In the genomic region with DNA sequence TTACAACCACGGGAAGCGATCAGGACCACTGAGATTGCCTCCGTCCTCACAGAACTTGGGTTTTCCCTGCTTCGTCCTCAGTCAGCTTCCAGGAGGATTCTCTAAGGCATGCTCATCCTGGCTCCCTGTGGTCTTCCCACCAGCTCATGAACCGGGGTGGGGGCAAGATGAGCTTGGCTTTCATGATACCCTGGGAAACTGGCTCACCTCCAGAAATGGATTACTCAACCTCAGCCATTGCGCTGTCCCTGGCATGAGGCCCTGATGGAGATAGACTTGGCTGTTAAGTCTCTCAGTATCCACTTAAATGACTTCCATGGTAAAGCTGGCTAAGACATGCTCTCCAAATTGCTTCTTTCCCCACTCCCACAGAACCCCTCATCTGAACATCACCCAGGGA, we compare ENCODE assay signal across 19 mouse cellular contexts.
DNase-seq lines count a peak whose midpoint lies in the region; ATAC-seq and TF ChIP-seq lines count a peak whose summit lies in the region.
"Had no signal": no experiment of that assay in that cellular context is flagged by ENCODE, and none has a peak within 500 bp of the region (broad histone marks: within the 10 kb centered on the region; RNA-seq: fewer than 3 reads in every experiment).

No protein-coding gene starts in this region.

- no peak for TF ChIP-seq EP300 in liver, postnatal 0 days (IDR thresholded peaks at IDR 0.05; ENCODE audit: low read depth)

- no peak for TF ChIP-seq CTCF in liver, postnatal 0 days (IDR thresholded peaks at IDR 0.05; ENCODE audit: low read depth)

- H3K27ac ChIP-seq in liver, postnatal 0 days (ENCODE audit: low read depth): no peak overlapping the region
- H3K27ac ChIP-seq in liver, embryonic 12.5 days: no peak overlapping the region
- H3K27ac ChIP-seq: embryonic facial prominence, embryonic 15.5 days; heart, embryonic 15.5 days; limb, embryonic 15.5 days had no signal

- no peak overlapping the region for H3K4me3 ChIP-seq in liver, postnatal 0 days (ENCODE audit: low read depth, low read length)
- no peak overlapping the region for H3K4me3 ChIP-seq in liver, embryonic 12.5 days
- H3K4me3 ChIP-seq: embryonic facial prominence, embryonic 15.5 days; heart, embryonic 15.5 days; limb, embryonic 15.5 days had no signal

- WGBS in liver, postnatal 0 days (ENCODE audit: insufficient replicate concordance): 75% methylated on average over 6 of the region's 6 CpGs
- WGBS in liver, embryonic 12.5 days (ENCODE audit: insufficient replicate concordance): 72% methylated on average over 6 of the region's 6 CpGs

- H3K27me3 ChIP-seq in liver, postnatal 0 days (ENCODE audit: insufficient read depth, low read length): no peaks in the 10 kb centered on the region
- H3K27me3 ChIP-seq in liver, embryonic 12.5 days (replicated peaks): no peaks in the 10 kb centered on the region
- H3K27me3 ChIP-seq: embryonic facial prominence, embryonic 15.5 days; heart, embryonic 15.5 days; limb, embryonic 15.5 days; Patski had no signal

- ATAC-seq in liver, postnatal 0 days: no peak
- ATAC-seq in liver, embryonic 12.5 days: no peak
- ATAC-seq: inflammation-experienced regulatory T-cells, adult 6 months; midbrain, embryonic 16.5 days; Patski had no signal

- no peak overlapping the region for H3K9ac ChIP-seq in liver, postnatal 0 days (replicated peaks)
- H3K9ac ChIP-seq in liver, embryonic 12.5 days: no peak overlapping the region
- H3K9ac ChIP-seq: embryonic facial prominence, embryonic 15.5 days; heart, embryonic 15.5 days; limb, embryonic 15.5 days had no signal

- DNase-seq in gastrocnemius, adult 18-20 months (ENCODE audit: low spot score): peak; percentile 4
- DNase-seq in gastrocnemius, adult 8-10 months (ENCODE audit: low spot score in 2 of 2): no peak
- peak; percentile 42 for DNase-seq in liver, postnatal 0 days
- DNase-seq in Muller cell, postnatal 12 days (ENCODE audit: inconsistent ontology term): peak; percentile 62
- DNase-seq in NIH3T3 (ENCODE audit: low read depth): peak; percentile 6
- DNase-seq in layer of hippocampus, postnatal 10 days (ENCODE audit: low spot score in 2 of 2): no peak
- DNase-seq: cerebellum, adult 8-10 months; gastrocnemius, postnatal 10 days; kidney, adult 2 months; kidney, postnatal 10 days; layer of hippocampus, postnatal 36 days; thymus, postnatal 25 days had no signal

- H3K4me2 ChIP-seq in liver, postnatal 0 days (ENCODE audit: low read depth, low read length): no peak overlapping the region
- H3K4me2 ChIP-seq in liver, embryonic 12.5 days: no peak overlapping the region
- H3K4me2 ChIP-seq: embryonic facial prominence, embryonic 15.5 days; heart, embryonic 15.5 days; limb, embryonic 15.5 days had no signal

- no peaks in the 10 kb centered on the region for H3K36me3 ChIP-seq in liver, postnatal 0 days (replicated peaks; ENCODE audit: insufficient read depth, low read length)
- no peaks in the 10 kb centered on the region for H3K36me3 ChIP-seq in liver, embryonic 12.5 days
- H3K36me3 ChIP-seq: embryonic facial prominence, embryonic 15.5 days; heart, embryonic 15.5 days; limb, embryonic 15.5 days had no signal

- peaks cover 3% of the 10 kb centered on the region; the same call in 1 of the 2 replicates for H3K4me1 ChIP-seq in liver, postnatal 0 days (ENCODE audit: insufficient read depth)
- no peaks in the 10 kb centered on the region for H3K4me1 ChIP-seq in liver, embryonic 12.5 days
- H3K4me1 ChIP-seq: embryonic facial prominence, embryonic 15.5 days; heart, embryonic 15.5 days; limb, embryonic 15.5 days had no signal

- H3K9me3 ChIP-seq in liver, postnatal 0 days (ENCODE audit: low read length): no peaks in the 10 kb centered on the region
- H3K9me3 ChIP-seq in liver, embryonic 12.5 days (replicated peaks): no peaks in the 10 kb centered on the region
- H3K9me3 ChIP-seq: embryonic facial prominence, embryonic 15.5 days; heart, embryonic 15.5 days; limb, embryonic 15.5 days had no signal

Comparison
In these comparisons a context has a peak if more than half of its experiments do, and no peak if none do; other contexts are left out.
1. DNase-seq: peak in gastrocnemius, adult 18-20 months (single experiment), liver, postnatal 0 days (single experiment), Muller cell, postnatal 12 days (single experiment) and NIH3T3 (single experiment); none in gastrocnemius, adult 8-10 months (0 of 2) and layer of hippocampus, postnatal 10 days (0 of 2).